Mouse (Mus musculus) intestine, embryonic 15.5 days (tissue): ENCODE measurements around the gene Smarcal1. TPM values are rescaled to one million over a fixed set of nuclear protein-coding genes. Genes with fewer than 3 reads are reported as not detected.

Experiments
- ATAC-seq: fragments of 200-750 bp; cut with Nextera tagmentation; 2 replicates; pipeline ENCODE4 v1.8.0; 2017; ENCODE audit warnings: moderate TSS enrichment, moderate library complexity
- H3K27ac ChIP-seq: fragments of 300-500 bp; sonication (generic); 2 replicates; pipeline ENCODE4 v1.5.1; 2015; ENCODE audit warnings: mild to moderate bottlenecking, inconsistent platforms
- H3K27me3 ChIP-seq: fragments of 300-500 bp; sonication (generic); replicated peaks from 2 replicates; pipeline ENCODE4 v1.6.1; 2015; ENCODE audit warnings: inconsistent platforms
- H3K36me3 ChIP-seq: fragments of 300-500 bp; sonication (generic); 2 replicates; pipeline ENCODE4 v1.6.1; 2015; ENCODE audit warnings: inconsistent platforms
- H3K4me1 ChIP-seq: fragments of 300-500 bp; sonication (generic); replicated peaks from 2 replicates; pipeline ENCODE4 v1.6.1; 2015; ENCODE audit warnings: inconsistent platforms
- H3K4me2 ChIP-seq: fragments of 300-500 bp; sonication (generic); replicated peaks from 2 replicates; pipeline ENCODE4 v1.6.1; 2015; ENCODE audit warnings: mild to moderate bottlenecking, inconsistent platforms
- H3K4me3 ChIP-seq: fragments of 300-500 bp; sonication (generic); replicated peaks from 2 replicates; pipeline ENCODE4 v1.5.1; 2015; ENCODE audit warnings: inconsistent platforms
- H3K9ac ChIP-seq: fragments of 300-500 bp; sonication (generic); 2 replicates; pipeline ENCODE4 v1.6.1; 2015; ENCODE audit warnings: inconsistent platforms
- H3K9me3 ChIP-seq: fragments of 300-500 bp; sonication (generic); 2 replicates; pipeline ENCODE4 v1.6.1; 2016; ENCODE audit warnings: inconsistent platforms
- WGBS: fragments of 180-500 bp; shearing (Covaris S2); methylation state at CpG from one replicate; pipeline ENCODE4 v1.1.7; 2015; 5-methylcytosine and 5-hydroxymethylcytosine counted together
- polyA plus RNA-seq: library from polyadenylated mRNA; unstranded; fragments of >200 nt; fragmentation: Nextera tagmentation; extraction: Ambion mirVana; gene quantifications from 2 replicates; pipeline ENCODE4 v1.2.1, GENCODE M21; 2015

The Smarcal1 gene
- polyA plus RNA-seq, 1 experiment from 2014 or later: 16.5 TPM

- ATAC-seq: no peak
- no peak overlapping the region for H3K27ac ChIP-seq
- no peak overlapping the region for H3K4me3 ChIP-seq
- H3K27me3 ChIP-seq: no peaks in the 10 kb centered on the region
- no peak overlapping the region for H3K9ac ChIP-seq
- WGBS: 90% methylated on average over 6 of the region's 6 CpGs
- no peaks in the 10 kb centered on the region for H3K4me1 ChIP-seq
- no peak overlapping the region for H3K4me2 ChIP-seq
- H3K9me3 ChIP-seq: no peaks in the 10 kb centered on the region
- peaks cover 24% of the 10 kb centered on the region; the same call in 1 of the 2 replicates for H3K36me3 ChIP-seq
Observed at GRCm38 (mm10) chr1:72612172-72612571, 29.1 kb downstream of the Smarcal1 start.

GRCm38 (mm10) chr1:72635221-72635620 is 52.2 kb downstream of the Smarcal1 start:
- H3K36me3 ChIP-seq: 0 out of 2 replicates have a peak, but pooled peaks cover 8% of the 10 kb centered on the region
- H3K9ac ChIP-seq: no peak overlapping the region
- H3K4me1 ChIP-seq: no peaks in the 10 kb centered on the region
- WGBS: 53% methylated on average over 5 of the region's 5 CpGs
- no peaks in the 10 kb centered on the region for H3K9me3 ChIP-seq
- no peaks in the 10 kb centered on the region for H3K27me3 ChIP-seq
- no peak overlapping the region for H3K4me2 ChIP-seq
- ATAC-seq: no peak
- H3K27ac ChIP-seq: no peak overlapping the region
- no peak overlapping the region for H3K4me3 ChIP-seq

GRCm38 (mm10) chr1:72640658-72641410 is 57.8 kb downstream of the Smarcal1 start:
- no peaks in the 10 kb centered on the region for H3K9me3 ChIP-seq
- H3K27ac ChIP-seq: no peak overlapping the region
- no peaks in the 10 kb centered on the region for H3K36me3 ChIP-seq
- no peak overlapping the region for H3K9ac ChIP-seq
- peak; percentile 43; the same call in 1 of the 2 replicates for ATAC-seq
- H3K4me2 ChIP-seq: peak overlapping the region; percentile 56
- 37% methylated on average over 49 of the region's 49 CpGs for WGBS
- no peaks in the 10 kb centered on the region for H3K4me1 ChIP-seq
- H3K27me3 ChIP-seq: no peaks in the 10 kb centered on the region
- peak overlapping the region; percentile 31 for H3K4me3 ChIP-seq

GRCm38 (mm10) chr1:72673070-72673469 is 90.0 kb downstream of the Smarcal1 start:
- H3K36me3 ChIP-seq: no peaks in the 10 kb centered on the region
- ATAC-seq: no peak
- no peak overlapping the region for H3K4me2 ChIP-seq
- no peaks in the 10 kb centered on the region for H3K9me3 ChIP-seq
- no peaks in the 10 kb centered on the region for H3K27me3 ChIP-seq
- no peak overlapping the region for H3K27ac ChIP-seq
- H3K9ac ChIP-seq: no peak overlapping the region
- 46% methylated on average over 3 of the region's 3 CpGs for WGBS
- H3K4me1 ChIP-seq: no peaks in the 10 kb centered on the region
- no peak overlapping the region for H3K4me3 ChIP-seq

Other genes starting within 250 kb of the Smarcal1 start
- gene March4, start 46.3 kb upstream of the Smarcal1 start, polyA plus RNA-seq: 0.37 and 0.38 TPM in 2 replicates
- gene Ankar, start 117.3 kb downstream of the Smarcal1 start, polyA plus RNA-seq: not detected in 2 replicates
- gene Rpl37a, start 128.0 kb downstream of the Smarcal1 start, polyA plus RNA-seq: 1,771 and 1,885 TPM in 2 replicates
- gene Igfbp2, start 241.3 kb downstream of the Smarcal1 start, polyA plus RNA-seq: 147 and 148 TPM in 2 replicates